Mouse (Mus musculus) lung, postnatal 0 days (tissue): ENCODE results near the gene Pde1a.

Source experiments
- CTCF ChIP-seq: IDR thresholded peaks from 2 replicates; pipeline ENCODE4 v1.5.1; 2016; ENCODE audit warnings: antibody characterized with exemption, mild to moderate bottlenecking
- EP300 ChIP-seq: IDR thresholded peaks from 2 replicates; pipeline ENCODE4 v1.6.1; 2016; ENCODE audit warnings: antibody characterized with exemption, mild to moderate bottlenecking, control low read depth

DNA sequence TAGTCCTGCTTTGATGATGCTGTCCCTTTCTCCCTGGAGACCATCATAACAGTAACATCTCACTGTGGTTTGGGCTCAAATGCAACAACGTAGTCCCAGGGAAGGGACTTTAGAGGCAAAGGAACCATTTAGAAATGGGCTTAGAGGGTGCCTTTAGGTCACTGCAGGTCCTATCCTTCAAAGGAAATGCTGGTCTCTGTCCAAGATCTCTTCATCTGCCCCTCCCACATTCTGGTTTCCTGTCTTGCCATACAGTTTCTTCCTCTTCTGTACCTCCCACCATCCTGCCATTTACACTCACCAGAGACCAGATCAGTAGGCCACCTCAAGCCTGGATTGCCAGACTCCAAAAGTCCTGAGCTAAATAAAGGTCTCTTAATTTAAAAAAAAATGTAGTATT lies 150.3 kb downstream of the Pde1a start:
- TF ChIP-seq CTCF (no peak), EP300 (no peak)
